18 mouse cellular contexts compared by ENCODE assay signal in genomic region chr12:71808631-71809030, GRCm38 (mm10). TPM values are rescaled to one million over a fixed set of nuclear protein-coding genes. Genes with fewer than 3 reads are reported as not detected.
DNase-seq lines count a peak whose midpoint lies in the region; ATAC-seq lines count a peak whose summit lies in the region.
"Had no signal": no experiment of that assay in that cellular context is flagged by ENCODE, and none has a peak within 500 bp of the region (broad histone marks: within the 10 kb centered on the region; RNA-seq: fewer than 3 reads in every experiment).

No protein-coding gene starts in this region.

- DNase-seq in gastrocnemius, adult 18-20 months (ENCODE audit: low spot score), result peak; percentile 7
- DNase-seq in gastrocnemius, postnatal 36 days, result no peak
- DNase-seq in ovary, adult 18-20 months (ENCODE audit: low spot score), result peak; percentile 49
- no peak for DNase-seq in ovary, postnatal 10 days (ENCODE audit: low spot score)
- DNase-seq in heart, postnatal 4 days, result peak; percentile 40
- DNase-seq in testis, postnatal 10 days (ENCODE audit: low spot score), result no peak
- DNase-seq in B cell, adult 2 months, result no peak
- DNase-seq: adrenal gland, postnatal 10 days; cerebellum, adult 11 months; embryo, embryonic 11 days; gastrocnemius, postnatal 14 days; lung, embryonic 14.5 days; right cerebral cortex, postnatal 14 days had no signal

- 0 out of 2 replicates have a peak, but pooled peaks cover 3% of the 10 kb centered on the region for H3K4me1 ChIP-seq in stomach, embryonic 16.5 days (ENCODE audit: control insufficient read depth, insufficient read depth, low read length)
- H3K4me1 ChIP-seq: limb, embryonic 12.5 days; neural tube, embryonic 12.5 days had no signal

- H3K4me3 ChIP-seq in stomach, embryonic 16.5 days (replicated peaks; ENCODE audit: low read length), result no peak overlapping the region
- H3K4me3 ChIP-seq: forebrain, embryonic 10.5 days; limb, embryonic 12.5 days; neural tube, embryonic 12.5 days had no signal

- H3K27ac ChIP-seq in stomach, embryonic 16.5 days (ENCODE audit: low read length), result peak overlapping the region; percentile 35
- H3K27ac ChIP-seq: forebrain, embryonic 10.5 days; limb, embryonic 12.5 days; neural tube, embryonic 12.5 days had no signal

- H3K4me2 ChIP-seq in stomach, embryonic 16.5 days (ENCODE audit: low read depth, low read length), result no peak overlapping the region
- H3K4me2 ChIP-seq: limb, embryonic 12.5 days; lung, embryonic 14.5 days; midbrain, embryonic 11.5 days; neural tube, embryonic 12.5 days had no signal

- peak; percentile 78 for ATAC-seq in stomach, embryonic 16.5 days (ENCODE audit: insufficient read depth, low FRiP score)

- intact Hi-C loops in gastrocnemius, postnatal 36 days (cut with DNase I), result no loop called here

- 67% methylated on average over 9 of the region's 9 CpGs for WGBS in stomach, embryonic 16.5 days

- no peaks in the 10 kb centered on the region for H3K36me3 ChIP-seq in stomach, embryonic 16.5 days (ENCODE audit: control insufficient read depth, insufficient read depth, low read length)
- H3K36me3 ChIP-seq: forebrain, embryonic 10.5 days; limb, embryonic 12.5 days; neural tube, embryonic 12.5 days had no signal

- no peaks in the 10 kb centered on the region for H3K9me3 ChIP-seq in stomach, embryonic 16.5 days (replicated peaks; ENCODE audit: control insufficient read depth, low read length)
- H3K9me3 ChIP-seq: forebrain, embryonic 10.5 days; limb, embryonic 12.5 days; neural tube, embryonic 12.5 days had no signal

- H3K9ac ChIP-seq in stomach, embryonic 16.5 days (ENCODE audit: low read length), result no peak overlapping the region
- H3K9ac ChIP-seq: limb, embryonic 12.5 days; lung, embryonic 14.5 days; neural tube, embryonic 12.5 days had no signal

- no peaks in the 10 kb centered on the region for H3K27me3 ChIP-seq in stomach, embryonic 16.5 days (ENCODE audit: control insufficient read depth, insufficient read depth, low read length)
- H3K27me3 ChIP-seq: limb, embryonic 12.5 days; neural tube, embryonic 12.5 days had no signal

RNA-seq across cellular contexts. Expression of gene Daam1, which starts 22.2 kb away (rescaled TPM):
- 10 to 100 TPM in 1 of 2 experiments, 1 to 10 TPM in 1; 9.5 to 11.7 TPM for total RNA-seq in gastrocnemius, adult 18-20 months (2021)
- 10 to 100 TPM in 1 of 2 experiments, 1 to 10 TPM in 1; 9.7 to 10.6 TPM for total RNA-seq in gastrocnemius, postnatal 36 days (2021)
- total RNA-seq in heart, postnatal 4 days (2021), result 10 to 100 TPM; 88.8 to 92.1 TPM
- polyA plus RNA-seq in stomach, embryonic 16.5 days (2015; fragmentation: Nextera tagmentation; extraction: Ambion mirVana), result 12.2 and 13.2 TPM in 2 replicates

Comparison
In these comparisons a context has a peak if more than half of its experiments do, and no peak if none do; other contexts are left out.
1. DNase-seq: peak in gastrocnemius, adult 18-20 months (single experiment), ovary, adult 18-20 months (single experiment) and heart, postnatal 4 days (single experiment); none in gastrocnemius, postnatal 36 days (0 of 2), ovary, postnatal 10 days (single experiment), testis, postnatal 10 days (single experiment) and B cell, adult 2 months (0 of 2).
2. RNA of gene Daam1, which starts 22.2 kb away (total RNA-seq): 88.8 to 92.1 TPM in heart, postnatal 4 days; 9.5 to 11.7 TPM in gastrocnemius, adult 18-20 months and 9.7 to 10.6 TPM in gastrocnemius, postnatal 36 days; every median in the first group is over 4 times any median in the second.